Mouse (Mus musculus) cortical plate, adult 2 months (tissue): ENCODE results near the gene Tiparp.

Experiments
- CTCF ChIP-seq: fragments of 200-500 bp; IDR thresholded peaks from 2 replicates; pipeline ENCODE4 v1.5.1; 2011; ENCODE audit warnings: mild to moderate bottlenecking, control low read depth, low read length; ENCODE audit not compliant: insufficient read depth; ENCODE audit errors: extremely low read depth
- POLR2A ChIP-seq: fragments of 200-500 bp; IDR thresholded peaks from 2 replicates; pipeline ENCODE4 v1.6.1; 2011; ENCODE audit warnings: mild to moderate bottlenecking, low read length, control low read depth; ENCODE audit not compliant: insufficient read depth; ENCODE audit errors: extremely low read depth

GRCm38 (mm10) chr3:65599151-65599550 is 70.9 kb downstream of the Tiparp start:
- TF ChIP-seq CTCF (no peak), POLR2A (no peak)
